Mouse (Mus musculus): ENCODE results near the gene Mark2.
A peak's percentile ranks its signal among the peaks of the same experiment; 100 is the strongest.

Mark2 gene

GRCm38 (mm10) chr19:7295071-7295658 is 46.5 kb downstream of the Mark2 start:
- no peak for DNase-seq (ENCODE audit: low spot score)

- no peak for DNase-seq (ENCODE audit: low spot score)
Observed at GRCm38 (mm10) chr19:7294098-7294876, 47.4 kb downstream of the Mark2 start.

GRCm38 (mm10) chr19:7291958-7292709 is 49.5 kb downstream of the Mark2 start:
- DNase-seq (ENCODE audit: low spot score), result no peak

GRCm38 (mm10) chr19:7289767-7290166 is 51.9 kb downstream of the Mark2 start:
- no peak for DNase-seq (ENCODE audit: low spot score)

GRCm38 (mm10) chr19:7288288-7288687 is 53.4 kb downstream of the Mark2 start:
- DNase-seq (ENCODE audit: low spot score), result no peak

- no peak for DNase-seq (ENCODE audit: low spot score)
Observed at GRCm38 (mm10) chr19:7286563-7287315, 54.9 kb downstream of the Mark2 start.

GRCm38 (mm10) chr19:7280557-7281330 is 60.9 kb downstream of the Mark2 start:
- no peak for DNase-seq (ENCODE audit: low spot score)

GRCm38 (mm10) chr19:7279114-7279513 is 62.5 kb downstream of the Mark2 start:
- DNase-seq (ENCODE audit: low spot score), result no peak

- no peak for DNase-seq (ENCODE audit: low spot score)
Observed at GRCm38 (mm10) chr19:7278200-7278906, 63.3 kb downstream of the Mark2 start.

GRCm38 (mm10) chr19:7276796-7277195 is 64.9 kb downstream of the Mark2 start:
- DNase-seq (ENCODE audit: low spot score), result no peak

- no peak for DNase-seq (ENCODE audit: low spot score)
Observed at GRCm38 (mm10) chr19:7276053-7276659, 65.5 kb downstream of the Mark2 start.

- no peak for DNase-seq (ENCODE audit: low spot score)
Observed at GRCm38 (mm10) chr19:7275131-7275789, 66.4 kb downstream of the Mark2 start.

GRCm38 (mm10) chr19:7274326-7274990 is 67.2 kb downstream of the Mark2 start:
- DNase-seq (ENCODE audit: low spot score), result no peak

- DNase-seq (ENCODE audit: low spot score), result no peak
Observed at GRCm38 (mm10) chr19:7273486-7273885, 68.2 kb downstream of the Mark2 start.

- DNase-seq (ENCODE audit: low spot score), result no peak
Observed at GRCm38 (mm10) chr19:7269290-7270044, 72.2 kb downstream of the Mark2 start.

GRCm38 (mm10) chr19:7268722-7269090 is 73.0 kb downstream of the Mark2 start:
- DNase-seq (ENCODE audit: low spot score), result peak; percentile 85

- peak; percentile 85 for DNase-seq (ENCODE audit: low spot score)
Observed at GRCm38 (mm10) chr19:7267781-7268721, 73.6 kb downstream of the Mark2 start.

Data from testis, postnatal 14 days (tissue).